Mouse (Mus musculus) stomach, postnatal 0 days (tissue): Measurements from ENCODE around the gene Trim30d. TPM values are rescaled to one million over a fixed set of nuclear protein-coding genes. Genes with fewer than 3 reads are reported as not detected.
A peak's percentile ranks its signal among the peaks of the same experiment; 100 is the strongest.

Source experiments
- ATAC-seq: fragments of 200-750 bp; cut with Nextera tagmentation; 2 replicates; pipeline ENCODE4 v1.8.0; 2017; ENCODE audit not compliant: low FRiP score, low TSS enrichment
- DNase-seq: peaks from one replicate; pipeline ENCODE4 v3.0.0-alpha.2; 2016; ENCODE audit warnings: low spot score
- H3K27ac ChIP-seq: fragments of 300-500 bp; sonication (generic); replicated peaks from 2 replicates; pipeline ENCODE4 v1.5.1; 2014; ENCODE audit warnings: mild to moderate bottlenecking, control low read depth
- H3K27me3 ChIP-seq: fragments of 300-500 bp; sonication (generic); 2 replicates; pipeline ENCODE4 v1.6.1; 2014; ENCODE audit warnings: low read length; ENCODE audit not compliant: control insufficient read depth, insufficient read depth
- H3K36me3 ChIP-seq: fragments of 300-500 bp; sonication (generic); 2 replicates; pipeline ENCODE4 v1.6.1; 2014; ENCODE audit warnings: low read length, mixed read lengths; ENCODE audit not compliant: control insufficient read depth, insufficient read depth
- H3K4me1 ChIP-seq: fragments of 300-500 bp; sonication (generic); replicated peaks from 2 replicates; pipeline ENCODE4 v1.6.1; 2014; ENCODE audit warnings: antibody characterized with exemption; ENCODE audit not compliant: control insufficient read depth, insufficient read depth
- H3K4me2 ChIP-seq: fragments of 300-500 bp; sonication (generic); replicated peaks from 2 replicates; pipeline ENCODE4 v1.6.1; 2014; ENCODE audit warnings: low read depth, mild to moderate bottlenecking, control low read depth, moderate library complexity
- H3K4me3 ChIP-seq: fragments of 300-500 bp; sonication (generic); 2 replicates; pipeline ENCODE4 v1.5.1; 2014; ENCODE audit warnings: low read depth, low read length, control low read depth
- H3K9ac ChIP-seq: fragments of 300-500 bp; sonication (generic); 2 replicates; pipeline ENCODE4 v1.6.1; 2014; ENCODE audit warnings: mild to moderate bottlenecking, low read length, control low read depth, mixed read lengths
- H3K9me3 ChIP-seq: fragments of 300-500 bp; sonication (generic); 2 replicates; pipeline ENCODE4 v1.6.1; 2016; ENCODE audit warnings: low read length; ENCODE audit not compliant: control insufficient read depth
- CTCF ChIP-seq: IDR thresholded peaks from 2 replicates; pipeline ENCODE4 v1.5.1; 2016; ENCODE audit warnings: antibody characterized with exemption, low read depth, mild to moderate bottlenecking, moderate library complexity
- EP300 ChIP-seq: optimal IDR thresholded peaks from 2 replicates; pipeline ENCODE3; 2016; ENCODE audit warnings: antibody characterized with exemption
- WGBS: fragments of 180-500 bp; shearing (Covaris S2); extraction: QIAGEN DNeasy Blood & Tissue Kit; methylation state at CpG from one replicate; pipeline ENCODE4 v1.1.7; 2014; 5-methylcytosine and 5-hydroxymethylcytosine counted together
- polyA plus RNA-seq: library from polyadenylated mRNA; unstranded; fragments of >200 nt; fragmentation: Nextera tagmentation; extraction: Ambion mirVana; gene quantifications from 2 replicates; pipeline ENCODE4 v1.2.1, GENCODE M21; 2015

Gene Trim30d
- polyA plus RNA-seq, 1 experiment from 2014 or later, result 1.0 TPM

DNA sequence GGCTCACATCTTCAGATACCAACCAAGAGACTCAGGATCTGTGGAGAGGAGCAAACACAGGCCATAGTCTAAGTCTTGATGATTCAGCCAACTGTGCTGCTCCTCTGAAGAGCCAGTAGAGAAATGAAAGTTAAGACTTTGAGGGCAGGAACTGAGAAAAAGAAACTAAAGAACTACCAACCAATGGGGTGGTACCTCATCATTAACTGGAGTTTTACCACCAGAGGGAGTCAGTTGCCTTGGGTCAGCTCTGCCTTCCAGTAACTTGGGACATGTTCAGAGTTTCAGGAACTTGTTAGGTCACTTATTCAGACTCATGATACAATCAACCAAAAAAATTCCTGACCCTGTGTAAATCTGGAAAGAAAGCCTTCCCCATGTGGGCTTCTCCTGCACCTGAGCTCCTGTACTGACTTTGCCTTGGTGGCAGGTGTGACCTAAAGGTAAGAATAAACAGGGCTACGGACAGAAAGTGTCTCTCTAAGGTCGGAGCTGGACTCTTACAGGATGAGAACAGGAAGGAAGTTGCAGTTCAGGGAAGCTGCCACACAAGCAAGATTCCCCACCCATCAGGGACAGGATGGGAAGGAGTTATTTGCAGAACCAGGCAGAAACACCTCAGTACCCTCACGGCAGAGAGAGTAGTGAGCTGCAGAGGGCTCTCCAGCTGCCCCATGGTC lies 42.4 kb downstream of the Trim30d start, which contains the start of gene Trim30a:
TSS of gene Trim30a (minus strand) at position 129 of the 680 bp plus-strand sequence.
- WGBS, result 66% methylated on average over 3 of the region's 3 CpGs
- Histone ChIP-seq H3K4me3 (no peak within 1 kb of the TSS), H3K9me3 (no peaks in the 10 kb centered on the region), H3K36me3 (no peaks in the 10 kb centered on the region), H3K4me2 (no peak within 1 kb of the TSS), H3K9ac (no peak within 1 kb of the TSS), H3K27me3 (no peaks in the 10 kb centered on the region), H3K4me1 (no peaks in the 10 kb centered on the region), H3K27ac (no peak within 1 kb of the TSS)
- ATAC-seq, result peak; percentile 85
- DNase-seq, result no peak
- TF ChIP-seq CTCF (peak; percentile 56), EP300 (no peak)

DNA sequence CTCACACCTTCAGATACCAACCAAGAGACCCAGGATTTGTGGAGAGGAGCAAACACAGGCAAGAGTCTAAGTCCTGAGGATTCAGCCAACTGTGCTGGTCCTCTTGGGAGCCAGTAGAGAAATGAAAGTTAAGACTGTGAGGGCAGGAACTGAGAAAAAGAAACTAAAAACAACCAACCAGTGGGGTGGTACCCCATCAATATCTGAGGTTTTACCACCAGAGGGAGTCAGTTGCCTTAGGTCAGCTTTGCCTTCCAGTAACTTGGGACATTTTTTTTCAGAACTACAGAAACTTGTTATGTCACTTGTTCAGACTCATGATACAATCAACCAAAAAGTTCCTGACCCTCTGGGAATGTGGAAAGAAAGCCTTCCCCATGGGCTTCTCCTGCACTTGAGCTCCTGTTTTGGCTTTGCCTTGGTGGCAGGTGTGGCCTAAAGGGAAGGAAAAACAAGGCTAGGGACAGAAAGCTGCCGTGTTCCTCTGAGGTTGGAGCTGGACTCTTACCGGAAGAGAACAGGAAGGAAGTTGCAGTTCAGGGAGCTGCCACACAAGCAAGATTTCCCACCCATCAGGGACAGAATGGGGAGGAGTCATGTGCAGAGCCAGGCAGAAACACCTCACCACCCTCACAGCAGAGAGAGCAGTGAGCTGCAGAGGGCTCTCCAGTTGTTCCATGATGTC lies 61.5 kb downstream of the Trim30d start:
- TF ChIP-seq CTCF (peak; percentile 57), EP300 (no peak)
- DNase-seq (no peak), ATAC-seq (peak; percentile 40; the same call in 1 of the 2 replicates)
- WGBS, result 47% methylated on average over 2 of the region's 2 CpGs
- no peaks in the 10 kb centered on the region for H3K27me3 ChIP-seq
- H3K27ac ChIP-seq, result no peak overlapping the region
- H3K4me1 ChIP-seq, result no peaks in the 10 kb centered on the region
- H3K9ac ChIP-seq, result no peak overlapping the region
- H3K9me3 ChIP-seq, result no peaks in the 10 kb centered on the region
- no peaks in the 10 kb centered on the region for H3K36me3 ChIP-seq
- no peak overlapping the region for H3K4me3 ChIP-seq
- no peak overlapping the region for H3K4me2 ChIP-seq

Other genes with a start within 250 kb of the Trim30d start
- 0.35 and 0.51 TPM in 2 replicates for gene Trim5, start 219.8 kb downstream of the Trim30d start, polyA plus RNA-seq
- gene Trim12a, start 192.4 kb downstream of the Trim30d start, polyA plus RNA-seq, result 5.8 and 6.8 TPM in 2 replicates
- gene Trim34b, start 178.4 kb downstream of the Trim30d start, polyA plus RNA-seq, result not detected in 2 replicates
- gene Trim12c, start 154.5 kb downstream of the Trim30d start, polyA plus RNA-seq, result 1.1 and 1.2 TPM in 2 replicates
- gene Trim30b, start 138.0 kb downstream of the Trim30d start, polyA plus RNA-seq, result 0.12 TPM in 2 replicates
- 0.08 and 0.11 TPM in 2 replicates for gene Trim30c, start 107.0 kb downstream of the Trim30d start, polyA plus RNA-seq
- 1.2 and 1.6 TPM in 2 replicates for gene Trim30a, start 42.7 kb downstream of the Trim30d start, polyA plus RNA-seq
- gene Olfr651, start 42.3 kb upstream of the Trim30d start, polyA plus RNA-seq, result not detected in 2 replicates
- gene Olfr652, start 53.1 kb upstream of the Trim30d start, polyA plus RNA-seq, result not detected in 2 replicates
- not detected in 2 replicates for gene Olfr653, start 69.5 kb upstream of the Trim30d start, polyA plus RNA-seq
- not detected in 2 replicates for gene Olfr654, start 79.2 kb upstream of the Trim30d start, polyA plus RNA-seq
- gene Olfr655, start 93.9 kb upstream of the Trim30d start, polyA plus RNA-seq, result not detected in 2 replicates
- gene Olfr656, start 106.1 kb upstream of the Trim30d start, polyA plus RNA-seq, result not detected in 2 replicates
- gene Olfr657, start 116.9 kb upstream of the Trim30d start, polyA plus RNA-seq, result not detected in 2 replicates
- not detected in 2 replicates for gene Olfr658, start 139.5 kb upstream of the Trim30d start, polyA plus RNA-seq
- gene Olfr659, start 158.9 kb upstream of the Trim30d start, polyA plus RNA-seq, result not detected in 2 replicates
- not detected in 2 replicates for gene Olfr661, start 178.7 kb upstream of the Trim30d start, polyA plus RNA-seq